Mouse (Mus musculus): ENCODE results near the gene Nup210l.
A peak's percentile ranks its signal among the peaks of the same experiment; 100 is the strongest.

The Nup210l gene

DNA sequence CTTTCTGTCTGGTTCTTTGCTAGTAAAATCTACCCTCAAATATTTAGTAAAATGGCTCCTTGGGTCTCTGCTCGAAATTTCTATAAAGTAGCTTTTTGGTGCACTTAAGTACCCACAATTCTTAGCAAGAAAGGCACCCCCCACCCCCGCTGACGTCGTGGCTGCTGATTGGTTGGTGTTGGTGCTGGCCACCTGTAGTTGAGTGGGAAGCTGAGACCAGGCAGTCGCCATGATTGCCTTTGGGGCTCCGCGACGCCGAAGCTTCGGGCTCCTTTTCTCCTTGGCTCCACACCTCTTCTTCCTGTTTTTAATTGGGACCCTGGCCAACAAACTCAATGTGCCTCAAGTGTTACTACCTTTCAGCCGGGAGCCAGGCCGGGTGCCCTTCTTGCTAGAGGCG is at the start of gene Nup210l:
Gene Nup210l (plus strand): TSS at position 195 of the 400 bp plus-strand sequence.
- no peak for DNase-seq (ENCODE audit: low spot score)

DNA sequence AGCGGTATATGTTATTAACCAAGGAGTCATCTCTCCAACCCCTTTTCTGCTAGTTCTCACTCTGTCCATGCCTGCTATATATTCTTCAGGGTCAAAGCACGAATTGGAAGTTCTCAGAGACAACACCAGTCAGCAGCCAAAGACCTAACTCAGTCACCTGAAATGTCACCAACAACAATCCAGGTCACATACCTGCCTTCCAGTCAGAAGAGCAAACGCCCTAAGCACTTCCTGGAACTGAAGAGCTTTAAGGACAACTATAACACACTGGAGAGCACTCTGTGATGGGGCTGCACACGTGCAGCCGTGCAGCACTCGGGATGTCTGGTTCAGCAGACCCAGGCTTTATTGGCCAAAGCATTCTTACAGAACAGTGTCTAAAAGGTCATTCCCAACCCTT is 42.4 kb upstream of the Nup210l start:
- no peak for DNase-seq (ENCODE audit: low spot score)

DNA sequence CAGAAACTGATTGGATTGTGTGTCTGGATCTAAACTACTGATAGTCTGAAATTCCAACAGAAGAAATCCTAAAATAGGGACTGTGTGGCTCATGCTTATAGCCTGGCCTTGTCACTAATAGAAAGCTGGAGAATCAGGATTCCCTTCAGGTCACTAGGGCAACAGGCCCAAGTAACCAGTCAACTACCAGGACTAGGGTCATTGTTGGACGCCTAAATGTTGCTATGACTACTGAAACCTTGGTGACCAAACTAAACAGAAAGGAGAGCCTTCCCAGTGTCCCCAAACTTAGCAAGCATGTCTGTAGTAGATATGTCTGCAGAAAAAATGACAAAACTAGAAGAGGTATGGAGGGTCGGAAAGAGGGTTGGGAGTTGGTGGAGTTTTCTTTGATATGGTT is 41.4 kb upstream of the Nup210l start:
- DNase-seq (ENCODE audit: low spot score): no peak

DNA sequence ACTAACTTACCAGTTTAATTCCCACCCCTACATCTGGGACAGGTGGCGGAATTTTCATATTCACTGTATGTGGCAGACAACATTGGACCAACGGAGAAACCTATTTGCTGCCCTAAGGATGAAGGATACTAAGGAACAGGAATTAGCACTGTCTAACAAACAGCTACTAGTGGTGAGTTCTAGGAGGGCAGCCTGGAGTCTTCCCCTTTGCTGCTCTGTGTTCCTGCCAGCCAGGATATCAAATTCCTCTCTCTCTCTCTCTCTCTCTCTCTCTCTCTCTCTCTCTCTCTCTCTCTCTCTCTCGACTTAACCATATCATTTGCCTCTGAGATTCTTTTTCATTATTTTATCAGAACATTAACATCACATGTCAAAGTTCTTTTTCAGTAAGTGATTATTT is 39.5 kb upstream of the Nup210l start:
- DNase-seq (ENCODE audit: low spot score): no peak

DNA sequence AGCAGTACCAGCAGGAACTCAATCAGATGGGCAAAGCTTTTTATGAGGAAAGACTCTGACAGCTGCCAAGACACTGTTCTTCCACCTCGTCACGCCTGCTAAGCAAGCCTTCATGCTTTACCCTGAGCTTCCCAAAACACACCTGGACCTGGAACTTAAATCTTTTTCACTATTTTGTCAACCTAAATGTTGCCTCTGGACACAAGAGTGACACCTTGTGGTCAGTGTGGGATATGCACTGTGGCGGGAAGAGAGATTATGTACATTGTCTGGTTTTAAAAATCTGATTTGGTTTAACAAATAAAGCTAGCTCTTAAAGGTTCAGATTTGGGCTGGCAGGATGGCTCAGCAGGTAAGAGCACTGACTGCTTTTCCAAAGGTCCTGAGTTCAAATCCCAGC is 38.4 kb upstream of the Nup210l start:
- no peak for DNase-seq (ENCODE audit: low spot score)

DNA sequence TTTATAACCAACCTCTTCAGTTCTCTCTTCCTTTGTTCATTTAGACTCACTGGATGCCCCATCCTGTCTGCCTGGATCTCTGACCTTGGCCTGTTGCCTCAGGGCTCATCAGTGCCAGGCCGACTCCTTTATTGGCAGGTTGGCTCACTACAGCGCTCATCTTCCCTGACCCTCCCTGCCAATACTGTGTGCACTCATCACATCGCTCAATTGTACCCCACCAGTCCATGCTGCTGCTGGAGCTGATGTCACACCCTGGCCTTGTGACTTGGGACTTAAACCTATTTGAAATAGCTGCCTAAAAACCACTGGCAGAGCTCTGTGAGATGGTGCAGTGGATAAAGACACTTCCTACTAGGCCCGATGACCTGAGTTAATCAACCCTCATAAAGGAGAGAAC is 36.1 kb upstream of the Nup210l start:
- DNase-seq (ENCODE audit: low spot score): no peak

DNA sequence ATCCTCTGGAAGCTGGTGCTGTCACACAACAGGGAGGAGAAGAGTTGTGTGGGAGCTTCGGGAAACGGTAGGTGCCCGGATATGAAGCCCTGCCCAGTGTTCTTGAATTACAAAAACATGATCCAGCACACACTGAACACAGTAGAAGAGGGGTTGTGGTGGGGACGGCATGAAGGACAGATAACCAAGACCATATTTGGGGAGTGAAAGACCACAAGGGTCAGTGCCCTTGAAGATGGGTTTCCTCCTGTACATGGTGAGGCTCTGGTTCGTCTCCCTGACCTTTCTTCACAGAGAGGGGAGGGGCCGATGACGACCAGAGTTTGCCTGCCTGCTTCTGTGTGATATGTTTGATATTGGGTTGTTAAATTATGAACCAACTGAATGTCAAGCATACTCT is 34.2 kb upstream of the Nup210l start:
- DNase-seq (ENCODE audit: low spot score): peak; percentile 40

DNA sequence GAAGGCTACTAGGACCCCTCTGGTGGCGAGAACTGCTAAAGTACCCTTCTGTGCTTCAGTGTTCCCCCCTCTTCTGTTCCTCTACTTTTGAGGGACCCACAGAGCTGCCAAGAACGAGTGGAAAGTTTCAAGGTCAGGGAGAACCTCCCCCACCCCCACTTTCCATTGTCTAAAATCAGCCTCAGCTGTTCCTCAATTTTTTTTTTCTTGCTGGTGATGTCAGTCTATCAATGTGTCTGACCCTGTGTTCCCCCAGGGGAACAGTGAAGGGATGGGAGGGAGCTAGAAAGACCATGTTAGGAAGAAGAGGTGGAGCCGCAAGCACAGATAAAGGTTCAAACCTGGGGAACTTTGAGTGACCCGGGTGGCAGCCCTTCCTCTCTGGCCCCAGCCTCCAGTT is 31.6 kb upstream of the Nup210l start, which contains the start of gene Tpm3:
Gene Tpm3 (plus strand): TSS at position 356 of the 400 bp plus-strand sequence.
- DNase-seq (ENCODE audit: low spot score): no peak

DNA sequence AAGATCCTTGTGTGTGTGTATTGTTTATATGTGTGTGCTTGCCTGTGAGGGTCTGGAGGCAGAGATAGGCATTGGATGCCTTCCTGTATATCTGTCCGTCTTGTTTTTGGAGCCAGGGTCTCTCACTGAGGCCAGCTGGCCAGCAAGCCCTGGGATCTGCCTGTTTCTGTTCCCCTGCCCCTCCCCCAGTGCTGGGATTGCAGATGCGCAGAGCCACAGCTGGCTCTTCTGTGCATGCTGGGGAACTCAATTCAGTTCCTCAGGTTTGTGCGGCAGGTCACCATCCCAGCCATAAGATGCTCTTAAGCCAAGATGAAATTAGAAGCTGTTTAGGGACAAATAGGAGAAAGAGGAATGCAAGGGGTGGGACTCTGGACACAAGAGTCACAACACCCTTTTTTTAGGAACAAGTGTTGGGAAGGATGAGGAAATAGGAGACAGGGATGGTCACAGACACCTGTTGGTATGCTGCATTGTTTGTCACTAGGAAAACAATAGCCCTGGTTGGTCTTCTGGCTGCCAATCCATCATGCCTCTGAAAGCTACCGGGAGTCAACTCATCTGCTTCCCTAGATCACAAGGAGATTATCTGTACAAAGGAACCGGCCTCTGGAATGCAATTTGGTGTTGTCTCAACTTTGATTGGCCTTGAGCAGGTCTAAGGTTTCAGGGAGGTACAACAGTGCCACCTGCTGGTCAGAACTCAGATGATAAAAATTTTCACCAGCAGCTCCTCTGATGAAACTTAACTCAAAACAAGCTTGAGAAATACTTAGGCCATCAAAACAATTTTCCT is 26.8 kb upstream of the Nup210l start:
- peak; percentile 59 for DNase-seq (ENCODE audit: low spot score)

DNA sequence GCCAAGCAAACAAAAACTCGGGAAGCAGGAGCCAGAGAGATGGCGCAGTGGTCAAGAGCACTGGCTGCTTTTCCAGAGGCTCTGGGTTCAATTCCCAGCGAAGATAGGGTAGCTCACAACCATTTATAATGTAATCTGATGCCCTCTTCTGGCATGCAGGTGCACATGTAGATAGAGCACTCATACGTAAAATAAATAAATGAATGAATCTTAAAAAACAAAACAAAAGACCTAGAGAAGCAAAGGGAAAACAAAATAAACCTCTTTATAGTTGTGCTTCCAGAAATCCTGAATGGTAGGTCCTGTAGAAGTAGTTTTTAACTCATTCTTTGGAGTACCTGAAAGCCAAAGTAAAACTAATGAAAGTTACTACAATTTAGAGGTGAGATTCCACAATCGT is 25.7 kb upstream of the Nup210l start:
- no peak for DNase-seq (ENCODE audit: low spot score)

DNA sequence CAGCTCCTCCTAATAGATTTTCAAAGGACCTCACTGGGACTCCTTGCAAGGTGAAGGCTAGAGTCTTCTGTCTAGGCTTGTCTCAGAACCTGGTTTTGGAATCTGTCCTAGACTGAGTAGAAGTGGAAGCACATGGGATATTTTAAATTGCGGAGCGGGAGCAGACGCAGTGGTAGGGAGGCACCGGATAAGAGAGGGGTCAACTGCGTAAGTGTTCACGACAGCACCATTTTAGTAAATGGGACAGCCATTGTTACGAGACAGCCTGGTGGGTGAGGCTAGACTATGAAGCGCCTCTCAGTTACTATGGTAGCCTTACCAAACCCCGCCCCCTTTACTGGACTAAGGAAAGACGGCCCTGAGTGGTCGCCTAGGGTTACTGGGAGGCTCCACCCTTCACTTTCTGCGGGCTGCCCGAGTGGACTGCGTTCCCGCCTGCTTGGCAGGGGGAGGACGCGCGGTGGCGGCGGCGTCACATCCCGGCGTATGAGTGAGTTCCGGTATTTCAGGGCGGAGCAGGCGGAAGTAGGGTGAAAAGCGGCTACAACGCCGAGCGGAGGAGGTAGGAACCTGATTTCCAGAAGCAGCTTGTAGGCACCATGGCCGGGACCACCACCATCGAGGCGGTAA is 24.7 kb upstream of the Nup210l start:
- DNase-seq (ENCODE audit: low spot score): peak; percentile 96

DNA sequence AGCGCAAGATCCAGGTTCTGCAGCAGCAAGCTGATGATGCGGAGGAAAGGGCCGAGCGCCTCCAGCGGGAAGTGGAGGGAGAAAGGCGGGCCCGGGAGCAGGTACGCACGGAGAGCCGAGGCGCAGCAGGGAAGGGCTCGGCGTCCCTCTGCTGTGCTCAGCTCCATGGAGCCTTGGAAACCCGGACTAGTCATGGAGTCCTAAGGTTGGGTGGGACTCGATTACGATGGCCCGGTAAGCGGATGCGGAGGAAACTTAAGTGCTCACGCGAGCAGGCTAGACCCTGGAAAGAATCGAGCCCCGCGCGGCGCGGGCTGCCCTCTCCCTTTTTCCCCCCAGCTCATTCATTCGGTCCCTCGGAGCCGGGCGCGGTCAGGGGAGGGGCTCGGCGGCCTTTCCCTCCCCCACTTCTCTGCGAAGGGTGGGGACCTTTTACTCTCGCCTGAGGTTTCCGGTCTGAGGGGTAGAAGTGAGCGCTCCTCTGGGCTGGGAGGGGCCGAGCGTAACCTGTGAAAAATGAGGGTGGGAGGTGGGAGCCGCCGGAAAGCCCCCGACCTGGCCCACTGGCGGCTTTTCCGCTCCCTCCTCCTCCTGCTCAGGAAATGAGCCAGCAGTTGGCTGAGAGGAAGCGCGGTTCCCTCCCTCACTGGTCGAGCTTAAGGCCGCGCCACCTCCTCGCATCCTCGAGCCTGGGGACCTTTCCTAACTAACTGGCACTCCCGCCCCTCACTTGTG is 24.0 kb upstream of the Nup210l start:
- peak; percentile 62 for DNase-seq (ENCODE audit: low spot score)

DNA sequence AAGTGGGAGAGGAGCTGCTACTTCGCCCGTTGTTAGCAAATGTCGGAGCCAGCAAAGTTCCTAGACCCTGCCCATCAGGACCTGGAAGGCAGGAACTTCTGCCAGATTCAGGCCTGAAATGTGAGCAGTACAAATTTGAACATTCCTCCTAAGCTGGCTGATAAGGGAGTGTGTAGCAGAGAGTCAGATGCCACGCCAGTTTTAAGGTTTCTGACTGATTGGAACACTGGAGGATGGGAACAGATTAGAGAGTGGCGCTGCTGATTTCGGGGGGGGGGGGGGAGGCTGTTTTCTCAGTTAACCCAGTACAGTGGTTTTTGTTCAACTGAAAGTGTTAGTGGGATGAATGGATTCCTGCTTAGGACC is 23.5 kb upstream of the Nup210l start:
- DNase-seq (ENCODE audit: low spot score): no peak

DNA sequence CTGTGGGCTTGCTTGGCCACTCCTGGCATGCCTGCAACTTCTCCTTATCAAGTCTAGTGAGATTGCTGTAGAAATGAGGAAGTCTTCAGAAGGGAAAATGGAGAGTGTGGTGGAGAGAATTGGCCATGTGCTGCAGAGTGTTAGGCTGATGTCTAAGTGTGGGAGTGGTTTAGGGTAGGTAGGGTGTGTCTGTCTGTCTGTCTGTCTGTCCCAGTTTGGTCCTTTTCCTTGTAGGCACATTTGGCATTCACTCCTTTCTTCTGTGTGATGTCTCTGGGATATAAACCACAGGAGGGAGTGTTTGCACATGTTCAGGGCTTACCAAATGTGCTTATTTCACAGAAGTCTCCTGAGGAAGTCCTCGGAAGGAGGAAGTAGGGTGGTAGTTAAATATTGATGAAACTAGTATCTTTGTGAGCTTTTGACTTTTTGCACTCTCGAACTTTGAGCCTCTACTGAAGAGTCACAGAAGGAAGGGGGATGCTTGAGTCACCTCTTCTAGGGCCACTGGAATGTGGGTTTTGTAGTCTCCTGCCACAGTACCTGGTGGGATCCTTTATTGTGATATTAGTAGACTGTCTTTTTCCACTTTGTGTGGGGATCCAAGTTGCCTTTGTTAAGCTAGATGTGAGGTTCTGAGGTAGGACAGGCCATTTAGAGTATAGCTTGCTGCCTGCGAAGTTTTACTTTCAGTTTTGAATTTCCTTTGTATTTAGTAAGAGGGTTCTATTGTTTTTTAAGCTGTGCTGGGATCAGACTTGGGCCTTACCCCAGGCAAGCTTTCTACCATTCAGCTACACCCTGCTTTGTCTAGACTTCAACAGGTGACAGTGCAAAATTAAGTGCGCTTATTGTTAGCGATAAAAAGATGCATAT is 22.3 kb upstream of the Nup210l start:
- no peak for DNase-seq (ENCODE audit: low spot score)

DNA sequence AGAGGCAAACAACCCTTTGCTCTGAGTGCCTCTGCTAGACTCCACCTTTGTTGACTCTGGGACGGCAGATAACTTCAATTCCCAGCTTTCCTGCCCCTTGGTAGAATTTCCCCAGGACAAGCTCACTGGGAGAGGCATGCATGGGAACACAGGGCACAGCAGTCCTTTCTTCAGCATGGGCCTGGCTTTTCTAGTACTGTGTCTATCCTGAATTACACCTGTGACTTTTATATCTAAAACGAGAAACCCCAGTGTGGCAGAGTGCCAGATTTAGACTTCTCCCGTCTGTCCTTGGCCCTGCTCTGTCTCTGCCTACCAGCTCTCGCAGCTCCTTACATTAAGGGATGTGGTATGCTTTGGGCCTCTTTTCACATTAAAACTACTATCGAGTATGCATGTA is 20.9 kb upstream of the Nup210l start:
- DNase-seq (ENCODE audit: low spot score): no peak

DNA sequence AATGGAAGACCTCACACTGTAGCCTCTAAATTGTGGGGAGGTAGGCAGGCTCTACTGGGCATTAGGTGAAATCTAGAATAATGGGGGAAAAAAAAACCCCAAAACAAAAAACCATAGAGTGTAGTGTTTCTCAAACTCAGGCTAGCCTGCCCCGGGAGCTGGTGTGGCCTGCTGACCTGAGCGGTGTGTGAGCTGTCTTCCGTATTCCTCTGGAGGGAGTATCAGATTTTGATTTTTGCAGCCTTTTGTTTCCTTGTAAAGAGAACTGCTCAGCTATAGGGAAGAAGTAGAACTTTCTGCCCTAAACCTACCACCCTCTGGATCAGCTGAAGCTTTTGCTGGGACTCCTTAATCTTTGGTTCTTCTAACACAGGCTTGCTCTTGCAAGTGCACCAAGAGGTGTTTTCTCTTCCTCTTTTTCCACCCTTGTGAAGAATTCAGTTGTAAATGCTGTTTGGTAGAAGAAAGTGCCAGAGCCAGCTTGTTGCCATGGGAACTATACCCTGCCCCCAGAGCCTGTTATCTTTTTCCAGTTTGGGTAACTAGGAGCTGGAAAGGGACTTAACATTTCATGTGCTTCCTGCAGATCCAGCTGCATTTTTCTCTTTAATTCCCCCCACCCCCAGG is 20.1 kb upstream of the Nup210l start:
- DNase-seq (ENCODE audit: low spot score): peak; percentile 45

DNA sequence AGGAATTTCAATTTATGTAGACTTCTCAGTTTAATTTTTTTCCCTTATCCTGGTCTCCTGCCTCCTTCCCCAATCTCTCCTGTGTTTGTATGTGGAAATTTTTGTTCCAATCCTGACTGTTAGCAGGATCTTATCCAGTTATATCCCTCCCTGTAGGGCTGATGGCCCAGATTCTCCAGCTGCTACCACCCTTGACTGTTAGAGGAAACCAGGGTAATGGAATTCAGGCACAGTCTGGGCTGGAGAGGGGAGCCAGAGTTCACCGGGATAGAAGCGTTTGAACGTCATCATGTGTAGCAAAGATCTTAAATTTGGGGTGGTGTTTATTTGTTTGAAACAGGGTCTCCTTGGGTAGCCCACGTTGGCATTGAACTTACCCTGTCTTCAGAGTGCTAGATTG is 19.1 kb upstream of the Nup210l start:
- DNase-seq (ENCODE audit: low spot score): no peak

DNA sequence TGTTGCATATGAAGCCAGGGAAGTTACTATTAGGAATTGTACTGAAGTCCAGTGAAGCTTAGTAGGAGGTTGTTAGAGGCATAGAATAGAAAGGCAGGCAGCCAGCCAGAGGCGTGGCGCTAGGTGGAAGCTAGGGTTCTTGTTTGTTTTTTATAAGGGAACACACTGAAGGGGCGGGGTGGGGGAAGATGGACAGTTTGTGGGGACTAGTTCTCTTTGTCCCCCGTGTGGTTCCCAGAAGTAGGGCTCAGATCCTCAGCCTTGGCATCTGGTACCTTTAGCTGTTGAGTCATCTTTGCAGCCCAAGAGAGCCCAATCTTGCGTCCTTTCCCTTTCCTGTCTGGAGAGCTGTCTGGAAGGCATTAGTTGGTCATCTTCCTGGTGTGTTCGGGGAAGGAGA is 18.7 kb upstream of the Nup210l start:
- DNase-seq (ENCODE audit: low spot score): no peak

DNA sequence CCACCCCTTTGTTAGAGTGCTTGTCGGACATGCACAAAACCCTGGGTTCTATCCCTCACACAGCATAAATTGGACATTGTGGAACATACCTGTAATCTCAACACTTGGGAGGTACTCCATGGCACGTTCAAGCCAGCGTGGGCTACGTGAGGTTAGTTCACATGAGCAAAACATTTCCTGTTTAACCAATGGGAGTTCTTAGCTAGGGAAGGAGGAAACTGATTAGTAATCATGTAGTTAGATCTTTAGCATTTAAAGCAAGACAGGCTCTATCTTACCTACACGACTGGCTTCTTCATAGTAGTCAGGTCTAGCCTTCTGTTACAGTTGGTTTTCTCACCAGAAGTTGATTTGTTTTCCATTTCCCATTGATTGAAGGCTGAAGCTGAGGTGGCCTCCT is 17.9 kb upstream of the Nup210l start:
- DNase-seq (ENCODE audit: low spot score): no peak

DNA sequence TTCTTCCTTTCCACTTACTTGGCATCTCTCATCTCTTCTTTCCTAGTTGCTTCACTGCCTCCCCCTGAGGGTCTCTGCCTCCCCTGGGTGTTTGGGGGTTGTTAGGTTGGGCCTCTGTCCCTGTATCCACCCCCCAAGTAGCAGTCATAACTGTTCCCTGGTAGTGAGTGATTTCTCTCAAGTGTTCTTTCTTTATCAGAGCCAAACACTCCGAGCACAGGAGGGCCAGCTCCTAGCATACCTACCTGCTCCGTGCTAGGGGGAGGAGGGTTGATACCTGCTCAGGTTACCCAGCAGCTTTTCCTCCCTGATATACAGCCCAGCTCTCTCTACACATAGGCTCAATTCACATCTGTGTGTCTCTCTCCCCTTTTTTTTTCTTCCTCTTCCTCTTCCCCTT is 15.3 kb upstream of the Nup210l start:
- DNase-seq (ENCODE audit: low spot score): no peak

DNA sequence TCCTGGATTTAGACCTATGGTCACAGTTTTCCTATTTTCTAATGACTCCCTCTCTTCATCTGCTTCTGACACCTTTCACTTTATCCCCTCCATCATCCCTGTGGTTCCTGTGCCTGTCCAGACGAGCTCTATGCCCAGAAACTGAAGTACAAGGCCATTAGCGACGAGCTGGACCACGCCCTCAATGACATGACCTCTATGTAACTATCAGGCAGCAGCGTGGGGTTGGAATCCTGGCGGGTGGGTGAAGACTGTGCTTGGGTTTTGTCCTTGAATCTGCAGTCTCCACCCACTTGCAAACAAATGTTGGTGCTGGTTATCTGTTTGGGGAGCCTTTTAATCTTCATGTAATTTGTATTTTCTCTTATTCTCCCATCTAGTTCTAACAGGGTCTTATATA is 13.0 kb upstream of the Nup210l start:
- peak; percentile 78 for DNase-seq (ENCODE audit: low spot score)

DNA sequence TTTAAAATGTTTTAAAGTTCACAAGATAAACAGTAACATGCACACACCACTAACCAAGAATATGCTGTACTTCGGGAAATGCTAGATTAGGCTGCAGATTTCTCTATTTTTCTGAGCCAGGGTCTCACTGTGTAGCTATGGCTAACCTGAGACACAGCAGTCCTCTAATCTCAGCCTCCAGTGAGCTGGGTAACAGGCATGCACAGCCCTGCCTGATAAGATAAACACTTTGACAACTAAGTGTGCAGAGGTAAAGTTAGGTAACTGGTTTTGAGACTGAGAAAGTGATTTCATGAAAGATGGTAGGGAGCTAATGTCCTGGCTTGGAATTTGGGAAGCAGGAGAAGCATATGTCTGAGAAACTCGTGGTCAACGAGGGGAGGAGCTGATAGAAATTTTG is 9.5 kb upstream of the Nup210l start:
- no peak for DNase-seq (ENCODE audit: low spot score)

Measured in ovary, adult 18-20 months (tissue).